Mouse (Mus musculus) CH12.LX (cell line): ENCODE results near the gene Zfp609. TPM values are rescaled to one million over a fixed set of nuclear protein-coding genes. Genes with fewer than 3 reads are reported as not detected.

Source experiments
- DNase-seq: peaks from one replicate; pipeline ENCODE4 v3.0.0-alpha.2; 2013; ENCODE audit errors: extremely low read depth
- H3K27ac ChIP-seq: 2 replicates; pipeline ENCODE4 v1.5.1; 2012; ENCODE audit warnings: low read depth, mild to moderate bottlenecking, control low read depth, moderate library complexity; ENCODE audit not compliant: insufficient read depth
- H3K27me3 ChIP-seq: replicated peaks from 2 replicates; pipeline ENCODE3; 2012; ENCODE audit warnings: inconsistent platforms
- H3K36me3 ChIP-seq, 2 experiments: replicated peaks in 1 of 2; 2 replicates each; pipeline versions ENCODE3 to v1.6.1; 2012; ENCODE audit warnings: inconsistent platforms in 1 of 2, low read length in 1 of 2, mild to moderate bottlenecking in 1 of 2, mixed read lengths in 1 of 2, moderate library complexity in 1 of 2; ENCODE audit not compliant: control insufficient read depth in 1 of 2, insufficient read depth in 1 of 2
- H3K4me1 ChIP-seq, 2 experiments: 2 replicates each; pipeline ENCODE4 v1.6.1; 2012; ENCODE audit warnings: inconsistent platforms in 1 of 2, moderate library complexity in 1 of 2; ENCODE audit not compliant: insufficient read depth in 2 of 2, control insufficient read depth in 1 of 2
- H3K4me2 ChIP-seq: 2 replicates; pipeline ENCODE4 v1.6.1; 2012; ENCODE audit warnings: low read depth, mild to moderate bottlenecking, control low read depth; ENCODE audit not compliant: poor library complexity, insufficient read depth, severe bottlenecking
- H3K4me3 ChIP-seq, 3 experiments: fragments of 150-350 bp in 1 of 3; sonication (generic) in 1 of 3; replicated peaks in 1 of 3; 2 replicates each; pipeline versions ENCODE3 to v1.5.1; 2011 to 2012; ENCODE audit warnings: low read depth in 2 of 3, low read length in 2 of 3, mild to moderate bottlenecking in 2 of 3, moderate library complexity in 2 of 3, control low read depth in 1 of 3, improper control_type of control experiment in 1 of 3, inconsistent platforms in 1 of 3, mixed read lengths in 1 of 3; ENCODE audit not compliant: poor library complexity in 1 of 3
- H3K79me2 ChIP-seq: replicated peaks from 2 replicates; pipeline ENCODE4 v1.6.1; 2012; ENCODE audit warnings: mild to moderate bottlenecking, moderate library complexity; ENCODE audit not compliant: control insufficient read depth, poor library complexity, insufficient read depth, severe bottlenecking; ENCODE audit errors: extremely low read depth
- H3K9ac ChIP-seq: 2 replicates; pipeline ENCODE4 v1.6.1; 2012; ENCODE audit warnings: low read depth, mild to moderate bottlenecking, control low read depth, moderate library complexity; ENCODE audit not compliant: insufficient read depth
- H3K9me3 ChIP-seq: replicated peaks from 2 replicates; pipeline ENCODE3; 2012; ENCODE audit warnings: low read length, inconsistent platforms, mixed read lengths
- CTCF ChIP-seq, 2 experiments: IDR thresholded peaks in 1 of 2; conservative IDR thresholded peaks in 1 of 2; 2 replicates each; pipeline ENCODE4 v1.5.1; 2011 to 2012; ENCODE audit warnings: low read depth in 2 of 2, low read length in 2 of 2, improper control_type of control experiment in 1 of 2, inconsistent platforms in 1 of 2, mild to moderate bottlenecking in 1 of 2, moderate library complexity in 1 of 2
- E2F4 ChIP-seq: IDR thresholded peaks from 2 replicates; pipeline ENCODE4 v1.6.1; 2011; ENCODE audit warnings: low read depth, low read length, improper control_type of control experiment; ENCODE audit not compliant: insufficient replicate concordance
- JUN ChIP-seq: IDR thresholded peaks from 2 replicates; pipeline ENCODE4 v1.6.1; 2011; ENCODE audit warnings: low read depth, mild to moderate bottlenecking, low read length, improper control_type of control experiment, moderate library complexity; ENCODE audit not compliant: insufficient read depth
- JUND ChIP-seq: conservative IDR thresholded peaks from 2 replicates; pipeline ENCODE4 v1.6.1; 2011; ENCODE audit warnings: low read depth, low read length, improper control_type of control experiment
- KAT2A ChIP-seq: IDR thresholded peaks from 2 replicates; pipeline ENCODE4 v1.6.1; 2012; ENCODE audit warnings: low read length, improper control_type of control experiment, inconsistent platforms; ENCODE audit not compliant: insufficient replicate concordance
- MAFK ChIP-seq: IDR thresholded peaks from 2 replicates; pipeline ENCODE4 v1.6.1; 2011; ENCODE audit warnings: low read length, improper control_type of control experiment; ENCODE audit not compliant: insufficient replicate concordance
- MAX ChIP-seq: IDR thresholded peaks from 2 replicates; pipeline ENCODE4 v1.6.1; 2011; ENCODE audit warnings: low read length, improper control_type of control experiment
- MAZ ChIP-seq: IDR thresholded peaks from 2 replicates; pipeline ENCODE4 v1.6.1; 2012; ENCODE audit warnings: low read depth, mild to moderate bottlenecking, inconsistent platforms, low read length, improper control_type of control experiment, moderate library complexity
- MEF2A ChIP-seq: IDR thresholded peaks from 2 replicates; pipeline ENCODE4 v1.6.1; 2014; ENCODE audit warnings: low read depth, mild to moderate bottlenecking, inconsistent platforms, low read length, improper control_type of control experiment, borderline replicate concordance
- NRF1 ChIP-seq: IDR thresholded peaks from 2 replicates; pipeline ENCODE4 v1.6.1; 2014; ENCODE audit warnings: low read depth, mild to moderate bottlenecking, inconsistent platforms, low read length, improper control_type of control experiment, moderate library complexity
- RAD21 ChIP-seq: IDR thresholded peaks from 2 replicates; pipeline ENCODE4 v1.6.1; 2011; ENCODE audit warnings: low read depth, mild to moderate bottlenecking, low read length, improper control_type of control experiment, moderate library complexity
- RCOR1 ChIP-seq: conservative IDR thresholded peaks from 2 replicates; pipeline ENCODE4 v1.6.1; 2012; ENCODE audit warnings: low read depth, mild to moderate bottlenecking, inconsistent platforms, low read length, improper control_type of control experiment
- SMC3 ChIP-seq: IDR thresholded peaks from 2 replicates; pipeline ENCODE4 v1.6.1; 2011; ENCODE audit warnings: low read depth, low read length, improper control_type of control experiment
- USF1 ChIP-seq: IDR thresholded peaks from 2 replicates; pipeline ENCODE4 v1.6.1; 2014; ENCODE audit warnings: low read depth, mild to moderate bottlenecking, inconsistent platforms, low read length, improper control_type of control experiment
- ZMIZ1 ChIP-seq: IDR thresholded peaks from 2 replicates; pipeline ENCODE4 v1.6.1; 2012; ENCODE audit warnings: low read depth, mild to moderate bottlenecking, inconsistent platforms, low read length, improper control_type of control experiment
- dilution Hi-C: fragments of 300-500 bp; cut with MboI; formaldehyde crosslinking; loops from 2 replicates; pipeline ENCODE4 v1.14.3; 2020; ENCODE audit warnings: low sequenced_read_pairs; ENCODE audit not compliant: extremely low pct_unique_long_range_greater_than_20kb, extremely low pct_ligation_motif_present
- in situ Hi-C: fragments of 300-500 bp; cut with MboI; formaldehyde crosslinking; loops from 3 replicates; pipeline ENCODE4 v1.14.3; 2019; ENCODE audit warnings: low sequenced_read_pairs, low pct_ligation_motif_present, low pct_unique_long_range_greater_than_20kb, mixed read lengths
- polyA plus RNA-seq: library from polyadenylated mRNA; unstranded; fragments of >175 nt; gene quantifications from 2 replicates; pipeline ENCODE4 v1.2.1, GENCODE M21; 2012; ENCODE audit warnings: low read depth; ENCODE audit not compliant: insufficient read length
- total RNA-seq, 2 experiments: library from RNA; depleted of rRNA; stranded (reverse); fragments of 300-350 nt in 1 of 2; fragments of >200 nt in 1 of 2; gene quantifications; 2 replicates each; pipeline ENCODE4 v1.2.3; 2012 to 2014

Zfp609 gene
- total and polyA plus RNA-seq, 3 experiments = 1.2 to 15.4 (median 3.2) TPM

GRCm38 (mm10) chr9:65850203-65850602 is 22.8 kb upstream of the Zfp609 start:
- H3K4me2 ChIP-seq = no peak overlapping the region
- H3K27ac ChIP-seq = no peak overlapping the region
- in situ Hi-C loops (loop anchor here (5.0 kb wide), 1 partner anchor 178 kb away; no protein-coding TSS in a partner anchor), dilution Hi-C loops (no loop called here)
- no peaks in the 10 kb centered on the region for H3K9me3 ChIP-seq
- peaks cover 4 to 27% of the 10 kb centered on the region in 2 experiments for H3K36me3 ChIP-seq
- H3K4me1 ChIP-seq = peaks cover 0 to 9% of the 10 kb centered on the region in 2 experiments; a peak in 1 of 4 replicates
- TF ChIP-seq CTCF (conservative IDR thresholded peaks at IDR 0.05 in 1 of 2, IDR thresholded peaks at IDR 0.05 in 1 of 2; ENCODE audit: low read depth in 2 of 2, low read length in 2 of 2) = peak in 1 of 2 experiments; percentile 57; a peak in 2 of 4 replicates
- TF ChIP-seq SMC3 = peak; percentile 42; the same call in 1 of the 2 replicates
- peak; percentile 62 for TF ChIP-seq RAD21
- TF ChIP-seq MEF2A = no peak
- no peaks in the 10 kb centered on the region for H3K27me3 ChIP-seq
- H3K79me2 ChIP-seq = no peaks in the 10 kb centered on the region
- H3K4me3 ChIP-seq = no peak overlapping the region
- no peak for DNase-seq
- no peak overlapping the region for H3K9ac ChIP-seq

DNA sequence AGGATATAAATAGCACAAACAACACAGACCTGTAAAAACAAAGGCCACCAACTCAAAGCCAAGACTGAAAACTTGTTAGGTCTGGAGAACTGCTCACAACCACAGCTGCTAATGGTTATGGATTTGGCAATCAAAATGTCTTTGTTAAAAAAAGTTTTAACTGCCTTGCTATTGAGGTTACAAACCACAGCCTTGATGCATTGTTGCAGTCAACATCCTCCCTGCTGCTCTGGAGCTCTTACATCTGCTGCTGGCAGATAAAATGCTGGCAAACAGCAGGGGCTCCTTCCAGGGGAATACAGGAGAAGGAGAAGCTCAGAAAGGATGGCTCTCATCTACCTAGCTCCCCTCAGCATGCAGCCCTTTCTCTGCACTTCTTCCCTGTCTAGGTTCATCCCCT is 20.8 kb upstream of the Zfp609 start:
- H3K4me1 ChIP-seq = peaks cover 0 to 6% of the 10 kb centered on the region in 2 experiments; a peak in 1 of 4 replicates
- no peak overlapping the region for H3K27ac ChIP-seq
- TF ChIP-seq JUND (no peak), ZMIZ1 (no peak), JUN (no peak), USF1 (no peak), E2F4 (no peak), MAFK (no peak), NRF1 (no peak), MEF2A (no peak), MAX (no peak), CTCF (conservative IDR thresholded peaks at IDR 0.05 in 1 of 2, IDR thresholded peaks at IDR 0.05 in 1 of 2; ENCODE audit: low read depth in 2 of 2, low read length in 2 of 2) (no peak), KAT2A (no peak), MAZ (no peak), RCOR1 (no peak)
- H3K36me3 ChIP-seq = peaks cover 4 to 26% of the 10 kb centered on the region in 2 experiments
- dilution Hi-C loops = no loop called here
- H3K4me3 ChIP-seq = no peak overlapping the region
- H3K27me3 ChIP-seq = no peaks in the 10 kb centered on the region
- H3K9me3 ChIP-seq = no peaks in the 10 kb centered on the region
- in situ Hi-C loops = loop anchor here (5.0 to 10.0 kb wide), 2 partner anchors 151 to 243 kb away; no protein-coding TSS in a partner anchor
- H3K9ac ChIP-seq = no peak overlapping the region
- no peak for DNase-seq
- H3K79me2 ChIP-seq = no peaks in the 10 kb centered on the region
- no peak overlapping the region for H3K4me2 ChIP-seq
